8 mouse cellular contexts compared by ENCODE assay signal in the genomic region with DNA sequence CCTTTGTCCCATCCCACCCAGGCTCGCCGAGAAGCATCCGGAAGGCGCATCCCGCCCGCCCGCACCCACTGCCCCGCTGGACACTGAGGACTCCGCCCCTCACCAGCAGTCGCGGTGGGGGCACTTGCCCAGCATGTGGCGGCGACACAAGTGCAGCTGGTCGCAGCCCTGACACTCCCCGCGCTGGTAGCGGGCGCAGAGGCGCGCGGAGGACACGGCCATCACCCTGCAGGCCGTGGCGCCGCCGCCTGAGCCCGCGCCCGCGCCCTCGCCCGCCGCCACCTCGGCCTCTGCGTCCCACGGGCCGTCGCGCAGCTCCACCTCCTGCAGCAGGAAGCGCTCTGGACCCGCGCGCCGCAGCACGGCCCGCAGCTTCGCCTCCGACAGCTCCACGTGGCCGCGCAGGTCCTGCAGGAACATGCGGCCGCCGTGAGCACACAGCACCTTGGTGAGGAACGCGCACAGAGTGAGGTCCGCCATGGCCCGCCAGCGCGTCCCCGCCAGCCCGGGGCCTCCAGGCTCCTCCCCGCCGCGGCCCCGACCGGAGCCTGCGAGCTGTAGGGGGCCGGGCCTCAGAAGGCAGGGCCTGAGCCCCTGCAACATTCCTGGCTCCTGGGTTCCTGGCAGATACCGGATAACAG. TPM values are rescaled to one million over a fixed set of nuclear protein-coding genes. Genes with fewer than 3 reads are reported as not detected.
DNase-seq lines count a peak whose midpoint lies in the region; ATAC-seq lines count a peak whose summit lies in the region.

Zc3hav1l (minus strand) TSS at position 499 of the 641 bp plus-strand sequence.

- peak within 1 kb of the TSS; percentile 68 for H3K4me3 ChIP-seq in hindbrain, embryonic 14.5 days (replicated peaks; ENCODE audit: low read length)

- H3K4me2 ChIP-seq in hindbrain, embryonic 14.5 days (replicated peaks): peak within 1 kb of the TSS; percentile 74

- peaks cover 19% of the 10 kb centered on the region for H3K36me3 ChIP-seq in hindbrain, embryonic 14.5 days (replicated peaks; ENCODE audit: control insufficient read depth, insufficient read depth)

- peak; percentile 95 for ATAC-seq in hindbrain, embryonic 14.5 days (ENCODE audit: low FRiP score)

- peak within 1 kb of the TSS; percentile 94 for H3K27ac ChIP-seq in hindbrain, embryonic 14.5 days

- H3K4me1 ChIP-seq in hindbrain, embryonic 14.5 days (replicated peaks; ENCODE audit: control insufficient read depth, insufficient read depth, low read length): peaks cover 6% of the 10 kb centered on the region; the same call in 1 of the 2 replicates

- under 1% methylated on average over 47 of the region's 70 CpGs for whole genome bisulfite sequencing in hindbrain, embryonic 14.5 days

- H3K9ac ChIP-seq in hindbrain, embryonic 14.5 days: peak within 1 kb of the TSS; percentile 95

- H3K9me3 ChIP-seq in hindbrain, embryonic 14.5 days (ENCODE audit: control insufficient read depth, low read length): no peaks in the 10 kb centered on the region

- peak; percentile 91 for DNase-seq in NIH3T3 (ENCODE audit: low read depth)
- DNase-seq in cerebellum, adult 9-11 months: peak; percentile 79
- peak; percentile 37 to 47 for DNase-seq in frontal cortex, postnatal 25 days (ENCODE audit: low spot score in 2 of 2)
- peak; percentile 75 for DNase-seq in hindbrain, embryonic 14.5 days (ENCODE audit: low spot score)
- peak; percentile 48 to 65 for DNase-seq in left cerebral cortex, adult 18-20 months (ENCODE audit: low spot score in 2 of 2)
- DNase-seq in lung, postnatal 4 days: peak; percentile 79 to 89
- peak; percentile 35 to 60 for DNase-seq in right cerebral cortex, adult 2 months (ENCODE audit: low spot score in 2 of 2)
- DNase-seq in urinary bladder, postnatal 14 days (ENCODE audit: low spot score): peak; percentile 75

- no peaks in the 10 kb centered on the region for H3K27me3 ChIP-seq in hindbrain, embryonic 14.5 days (ENCODE audit: control insufficient read depth, insufficient read depth, low read length)

RNA-seq across cellular contexts. Expression of gene Zc3hav1l, which starts in this region (rescaled TPM):
- polyA plus RNA-seq in hindbrain, embryonic 14.5 days (2014; fragmentation: Nextera tagmentation; extraction: Ambion mirVana): 8.9 and 9.3 TPM in 2 replicates
- total RNA-seq in left cerebral cortex, adult 18-20 months (2021): 1 to 10 TPM; 3.1 to 3.5 TPM

Comparison
In these comparisons a context has a peak if more than half of its experiments do, and no peak if none do; other contexts are left out.
1. Peak in every context shown above with its lines: DNase-seq, ATAC-seq, H3K4me3 ChIP-seq and H3K27ac ChIP-seq.